Mouse (Mus musculus): ENCODE results near the gene Gpatch11.
A peak's percentile ranks its signal among the peaks of the same experiment; 100 is the strongest.

The Gpatch11 gene

GRCm38 (mm10) chr17:78894991-78895390, 59.6 kb downstream of the Gpatch11 start:
- DNase-seq = no peak

DNA sequence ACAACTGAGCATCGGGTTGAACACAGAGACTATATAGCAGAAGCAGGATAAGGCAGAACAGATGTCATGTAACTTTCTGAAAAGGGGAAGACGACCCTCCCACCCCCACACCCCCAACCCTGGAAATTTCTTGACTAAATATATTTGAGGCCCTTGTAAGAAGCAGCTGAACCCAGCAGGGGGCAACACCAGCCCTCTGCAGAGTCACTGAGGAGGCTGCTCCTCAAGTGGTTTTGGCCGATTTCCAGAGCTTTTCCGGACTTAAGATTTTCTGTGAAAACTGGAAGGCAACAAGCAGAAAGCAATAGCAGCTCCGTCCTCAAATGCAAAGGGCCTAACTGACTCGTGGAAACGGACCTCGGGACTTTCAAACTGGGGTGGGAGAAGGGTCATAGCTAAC, 60.0 kb downstream of the Gpatch11 start:
- peak in 1 of 2 experiments; percentile 34 for DNase-seq

Measured in cerebellum, postnatal 25 days (tissue).